Mouse (Mus musculus): ENCODE measurements around the gene Nlrp3.
A peak's percentile ranks its signal among the peaks of the same experiment; 100 is the strongest.

DNA sequence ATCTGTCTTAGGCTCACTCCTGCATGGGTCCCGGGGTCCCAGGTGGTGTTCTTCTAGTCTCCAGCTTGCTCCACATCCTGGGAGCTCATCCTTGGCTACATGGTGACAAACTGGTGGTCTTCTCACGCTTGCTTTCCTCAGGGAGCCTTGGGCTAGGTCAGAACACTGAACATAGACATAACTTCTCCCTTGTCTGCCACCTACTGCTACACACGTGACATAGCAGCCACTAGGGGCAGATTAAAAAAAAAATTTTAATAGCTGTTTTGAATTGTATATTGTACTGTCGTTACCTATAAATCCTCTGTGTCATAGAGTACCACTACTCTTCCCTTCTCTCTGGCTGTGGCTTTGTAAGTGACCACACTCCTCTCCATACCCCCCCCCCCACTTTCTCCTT is 54.7 kb downstream of the Nlrp3 start:
- peak; percentile 29 for TF ChIP-seq CTCF (IDR thresholded peaks at IDR 0.05; ENCODE audit: low read depth)
- no peak for TF ChIP-seq EP300 (IDR thresholded peaks at IDR 0.05; ENCODE audit: low read depth)

All from liver, embryonic 14.5 days (tissue).